Mouse (Mus musculus): ENCODE data around the gene Slc35d2. TPM values are rescaled to one million over a fixed set of nuclear protein-coding genes. Genes with fewer than 3 reads are reported as not detected.

Slc35d2 gene
- polyA plus RNA-seq, 1 experiment: 6.3 TPM

GRCm38 (mm10) chr13:64086036-64086435 is 43.1 kb downstream of the Slc35d2 start:
- Histone ChIP-seq H3K4me1 (ENCODE audit: control insufficient read depth, insufficient read depth, low read length) (no peaks in the 10 kb centered on the region), H3K27ac (ENCODE audit: insufficient read depth, low read length) (no peak overlapping the region), H3K4me3 (ENCODE audit: low read depth, low read length) (no peak overlapping the region), H3K36me3 (ENCODE audit: control insufficient read depth, insufficient read depth, low read length, poor library complexity, severe bottlenecking) (no peaks in the 10 kb centered on the region), H3K27me3 (ENCODE audit: control insufficient read depth, insufficient read depth, low read length, poor library complexity, severe bottlenecking) (no peaks in the 10 kb centered on the region), H3K9me3 (replicated peaks; ENCODE audit: control insufficient read depth, insufficient read depth, low read length, poor library complexity, severe bottlenecking) (no peaks in the 10 kb centered on the region), H3K9ac (ENCODE audit: low read depth, poor library complexity, severe bottlenecking) (no peak overlapping the region)
- TF ChIP-seq EP300 (IDR thresholded peaks at IDR 0.05; ENCODE audit: insufficient read depth, low read depth, low read length): no peak
- no peak for TF ChIP-seq CTCF (IDR thresholded peaks at IDR 0.05; ENCODE audit: low read depth, low read length)
- no peak for TF ChIP-seq POLR2A (IDR thresholded peaks at IDR 0.05; ENCODE audit: insufficient read depth, low read length)

- Histone ChIP-seq H3K4me1 (ENCODE audit: control insufficient read depth, insufficient read depth, low read length) (no peaks in the 10 kb centered on the region), H3K4me3 (ENCODE audit: low read depth, low read length) (no peak overlapping the region), H3K27ac (ENCODE audit: insufficient read depth, low read length) (no peak overlapping the region), H3K36me3 (ENCODE audit: control insufficient read depth, insufficient read depth, low read length, poor library complexity, severe bottlenecking) (no peaks in the 10 kb centered on the region), H3K27me3 (ENCODE audit: control insufficient read depth, insufficient read depth, low read length, poor library complexity, severe bottlenecking) (no peaks in the 10 kb centered on the region), H3K9me3 (replicated peaks; ENCODE audit: control insufficient read depth, insufficient read depth, low read length, poor library complexity, severe bottlenecking) (no peaks in the 10 kb centered on the region), H3K9ac (ENCODE audit: low read depth, poor library complexity, severe bottlenecking) (no peak overlapping the region)
- TF ChIP-seq POLR2A (IDR thresholded peaks at IDR 0.05; ENCODE audit: insufficient read depth, low read length) (no peak), EP300 (IDR thresholded peaks at IDR 0.05; ENCODE audit: insufficient read depth, low read depth, low read length) (no peak), CTCF (IDR thresholded peaks at IDR 0.05; ENCODE audit: low read depth, low read length) (no peak)
Measured at GRCm38 (mm10) chr13:64083331-64083730, 45.8 kb downstream of the Slc35d2 start.

- H3K27ac ChIP-seq (ENCODE audit: insufficient read depth, low read length): peak overlapping the region; percentile 64; the same call in 1 of the 2 replicates
Measured at GRCm38 (mm10) chr13:64081012-64081919, 47.9 kb downstream of the Slc35d2 start.

GRCm38 (mm10) chr13:64077591-64077990 is 51.6 kb downstream of the Slc35d2 start:
- no peak overlapping the region for H3K27ac ChIP-seq (ENCODE audit: insufficient read depth, low read length)
- H3K27me3 ChIP-seq (ENCODE audit: control insufficient read depth, insufficient read depth, low read length, poor library complexity, severe bottlenecking): no peaks in the 10 kb centered on the region
- no peaks in the 10 kb centered on the region for H3K36me3 ChIP-seq (ENCODE audit: control insufficient read depth, insufficient read depth, low read length, poor library complexity, severe bottlenecking)
- H3K4me1 ChIP-seq (ENCODE audit: control insufficient read depth, insufficient read depth, low read length): no peaks in the 10 kb centered on the region
- no peak overlapping the region for H3K9ac ChIP-seq (ENCODE audit: low read depth, poor library complexity, severe bottlenecking)
- H3K4me3 ChIP-seq (ENCODE audit: low read depth, low read length): no peak overlapping the region
- no peaks in the 10 kb centered on the region for H3K9me3 ChIP-seq (replicated peaks; ENCODE audit: control insufficient read depth, insufficient read depth, low read length, poor library complexity, severe bottlenecking)
- TF ChIP-seq EP300 (IDR thresholded peaks at IDR 0.05; ENCODE audit: insufficient read depth, low read depth, low read length): no peak
- no peak for TF ChIP-seq CTCF (IDR thresholded peaks at IDR 0.05; ENCODE audit: low read depth, low read length)
- no peak for TF ChIP-seq POLR2A (IDR thresholded peaks at IDR 0.05; ENCODE audit: insufficient read depth, low read length)

More at GRCm38 (mm10) chr13:64081012-64081919, 47.9 kb downstream of the Slc35d2 start:
- Histone ChIP-seq H3K27me3 (ENCODE audit: control insufficient read depth, insufficient read depth, low read length, poor library complexity, severe bottlenecking) (no peaks in the 10 kb centered on the region), H3K4me1 (ENCODE audit: control insufficient read depth, insufficient read depth, low read length) (no peaks in the 10 kb centered on the region), H3K4me3 (ENCODE audit: low read depth, low read length) (peak overlapping the region; percentile 11; the same call in 1 of the 2 replicates), H3K9ac (ENCODE audit: low read depth, poor library complexity, severe bottlenecking) (peak overlapping the region; percentile 42), H3K9me3 (replicated peaks; ENCODE audit: control insufficient read depth, insufficient read depth, low read length, poor library complexity, severe bottlenecking) (no peaks in the 10 kb centered on the region), H3K36me3 (ENCODE audit: control insufficient read depth, insufficient read depth, low read length, poor library complexity, severe bottlenecking) (no peaks in the 10 kb centered on the region)
- TF ChIP-seq CTCF (IDR thresholded peaks at IDR 0.05; ENCODE audit: low read depth, low read length): no peak
- TF ChIP-seq EP300 (IDR thresholded peaks at IDR 0.05; ENCODE audit: insufficient read depth, low read depth, low read length): no peak

- Histone ChIP-seq H3K4me3 (ENCODE audit: low read depth, low read length) (no peak overlapping the region), H3K9ac (ENCODE audit: low read depth, poor library complexity, severe bottlenecking) (no peak overlapping the region), H3K36me3 (ENCODE audit: control insufficient read depth, insufficient read depth, low read length, poor library complexity, severe bottlenecking) (no peaks in the 10 kb centered on the region), H3K9me3 (replicated peaks; ENCODE audit: control insufficient read depth, insufficient read depth, low read length, poor library complexity, severe bottlenecking) (no peaks in the 10 kb centered on the region), H3K4me1 (ENCODE audit: control insufficient read depth, insufficient read depth, low read length) (no peaks in the 10 kb centered on the region), H3K27me3 (ENCODE audit: control insufficient read depth, insufficient read depth, low read length, poor library complexity, severe bottlenecking) (no peaks in the 10 kb centered on the region), H3K27ac (ENCODE audit: insufficient read depth, low read length) (no peak overlapping the region)
- TF ChIP-seq EP300 (IDR thresholded peaks at IDR 0.05; ENCODE audit: insufficient read depth, low read depth, low read length): no peak
- TF ChIP-seq POLR2A (IDR thresholded peaks at IDR 0.05; ENCODE audit: insufficient read depth, low read length): no peak
- TF ChIP-seq CTCF (IDR thresholded peaks at IDR 0.05; ENCODE audit: low read depth, low read length): no peak
Measured at GRCm38 (mm10) chr13:64076074-64076473, 53.1 kb downstream of the Slc35d2 start.

GRCm38 (mm10) chr13:64066653-64067052 is 62.5 kb downstream of the Slc35d2 start:
- H3K4me1 ChIP-seq (ENCODE audit: control insufficient read depth, insufficient read depth, low read length): no peaks in the 10 kb centered on the region
- H3K9ac ChIP-seq (ENCODE audit: low read depth, poor library complexity, severe bottlenecking): no peak overlapping the region
- H3K27me3 ChIP-seq (ENCODE audit: control insufficient read depth, insufficient read depth, low read length, poor library complexity, severe bottlenecking): no peaks in the 10 kb centered on the region
- H3K36me3 ChIP-seq (ENCODE audit: control insufficient read depth, insufficient read depth, low read length, poor library complexity, severe bottlenecking): no peaks in the 10 kb centered on the region
- no peak overlapping the region for H3K4me3 ChIP-seq (ENCODE audit: low read depth, low read length)
- TF ChIP-seq CTCF (IDR thresholded peaks at IDR 0.05; ENCODE audit: low read depth, low read length) (no peak), POLR2A (IDR thresholded peaks at IDR 0.05; ENCODE audit: insufficient read depth, low read length) (no peak), EP300 (IDR thresholded peaks at IDR 0.05; ENCODE audit: insufficient read depth, low read depth, low read length) (no peak)
- no peak overlapping the region for H3K27ac ChIP-seq (ENCODE audit: insufficient read depth, low read length)
- H3K9me3 ChIP-seq (replicated peaks; ENCODE audit: control insufficient read depth, insufficient read depth, low read length, poor library complexity, severe bottlenecking): no peaks in the 10 kb centered on the region
